Comparison of ENCODE assay signal across 16 mouse cellular contexts in genomic region chr9:64695266-64695665, GRCm38 (mm10).
"Had no signal": no experiment of that assay in that cellular context is flagged by ENCODE, and none has a peak within 500 bp of the region (broad histone marks: within the 10 kb centered on the region; RNA-seq: fewer than 3 reads in every experiment).

No protein-coding gene starts in this region.

- H3K9me3 ChIP-seq: neural tube, embryonic 13.5 days; neural tube, embryonic 15.5 days; stomach, embryonic 15.5 days had no signal

- H3K4me1 ChIP-seq: stomach, embryonic 15.5 days had no signal

- H3K27me3 ChIP-seq: neural tube, embryonic 13.5 days; neural tube, embryonic 15.5 days; stomach, embryonic 15.5 days had no signal

- H3K4me3 ChIP-seq: neural tube, embryonic 13.5 days; neural tube, embryonic 15.5 days; stomach, embryonic 15.5 days had no signal

- DNase-seq: retina, postnatal 1 day; right cerebral cortex, adult 18-20 months; right cerebral cortex, postnatal 14 days; right cerebral cortex, postnatal 25 days; right cerebral cortex, postnatal 4 days; spleen, adult 18-20 months; thymus, adult 18-20 months; thymus, adult 2 months; thymus, postnatal 14 days; thymus, postnatal 25 days; thymus, postnatal 36 days; thymus, postnatal 4 days had no signal

- H3K27ac ChIP-seq: neural tube, embryonic 13.5 days; neural tube, embryonic 15.5 days; stomach, embryonic 15.5 days; stomach, postnatal 0 days had no signal

- H3K9ac ChIP-seq: neural tube, embryonic 13.5 days; neural tube, embryonic 15.5 days; stomach, embryonic 15.5 days had no signal
